Mouse (Mus musculus): ENCODE results near the gene Armcx4. TPM values are rescaled to one million over a fixed set of nuclear protein-coding genes. Genes with fewer than 3 reads are reported as not detected.

The Armcx4 gene
- total RNA-seq, 2 experiments from 2014 or later: 4.6 to 5.9 TPM

Other genes with a start within 250 kb of the Armcx4 start
- gene Taf7l, start 210.0 kb upstream of the Armcx4 start, total RNA-seq (2021): not detected
- gene Timm8a1, start 144.7 kb upstream of the Armcx4 start, total RNA-seq (2021): 10 to 100 TPM; 10.1 to 12.5 TPM
- under 1 TPM; 0.23 to 0.43 TPM for gene Btk, start 102.9 kb upstream of the Armcx4 start, total RNA-seq (2021)
- 100 to 1,000 TPM; 125 to 133 TPM for gene Rpl36a, start 100.9 kb upstream of the Armcx4 start, total RNA-seq (2021)
- gene Gla, start 85.4 kb upstream of the Armcx4 start, total RNA-seq (2021): 1 to 10 TPM; 2.0 to 2.2 TPM
- 10 to 100 TPM; 45.6 to 53.7 TPM for gene Hnrnph2, start 85.3 kb upstream of the Armcx4 start, total RNA-seq (2021)
- gene Armcx1, start 31.4 kb downstream of the Armcx4 start, total RNA-seq (2021): 1 to 10 TPM; 1.4 to 1.5 TPM
- gene Armcx6, start 64.9 kb downstream of the Armcx4 start, total RNA-seq (2021): 1 to 10 TPM in 1 of 2 experiments, under 1 TPM in 1; 0.94 to 1.8 TPM
- 10 to 100 TPM; 17.0 to 23.3 TPM for gene Armcx3, start 70.1 kb downstream of the Armcx4 start, total RNA-seq (2021)
- gene Armcx2, start 122.7 kb downstream of the Armcx4 start, total RNA-seq (2021): 1 to 10 TPM; 1.5 to 2.7 TPM

All from gastrocnemius, adult 18-20 months (tissue).